Mouse (Mus musculus): ENCODE results near the gene Dab1. TPM values are rescaled to one million over a fixed set of nuclear protein-coding genes. Genes with fewer than 3 reads are reported as not detected.

Gene Dab1
- polyA plus RNA-seq, 1 experiment from 2014 or later = 123 TPM

- no peaks in the 10 kb centered on the region for H3K27me3 ChIP-seq (ENCODE audit: control insufficient read depth, insufficient read depth, low read depth, low read length)
- 72% methylated on average over 2 of the region's 2 CpGs for WGBS
- ATAC-seq = no peak
These were observed 268.9 kb downstream of the Dab1 start for GRCm38 (mm10) chr4:103888086-103888485.

GRCm38 (mm10) chr4:103889110-103889509 lies 270.0 kb downstream of the Dab1 start:
- Histone ChIP-seq H3K4me3 (ENCODE audit: low read depth, low read length) (no peak overlapping the region), H3K27me3 (ENCODE audit: control insufficient read depth, insufficient read depth, low read depth, low read length) (no peaks in the 10 kb centered on the region), H3K36me3 (ENCODE audit: control insufficient read depth, insufficient read depth, low read length) (no peaks in the 10 kb centered on the region), H3K9ac (ENCODE audit: low read depth, low read length) (no peak overlapping the region), H3K4me1 (ENCODE audit: control insufficient read depth, insufficient read depth, low read length) (no peaks in the 10 kb centered on the region), H3K9me3 (replicated peaks; ENCODE audit: control insufficient read depth, low read length, poor library complexity, severe bottlenecking) (no peaks in the 10 kb centered on the region), H3K4me2 (ENCODE audit: low read length) (no peak overlapping the region), H3K27ac (ENCODE audit: low read length) (no peak overlapping the region)
- 95% methylated on average over 3 of the region's 3 CpGs for WGBS
- no peak for ATAC-seq

More at GRCm38 (mm10) chr4:103888086-103888485, 268.9 kb downstream of the Dab1 start:
- Histone ChIP-seq H3K27ac (ENCODE audit: low read length) (no peak overlapping the region), H3K36me3 (ENCODE audit: control insufficient read depth, insufficient read depth, low read length) (no peaks in the 10 kb centered on the region), H3K4me1 (ENCODE audit: control insufficient read depth, insufficient read depth, low read length) (no peaks in the 10 kb centered on the region), H3K4me3 (ENCODE audit: low read depth, low read length) (no peak overlapping the region), H3K4me2 (ENCODE audit: low read length) (no peak overlapping the region), H3K9me3 (replicated peaks; ENCODE audit: control insufficient read depth, low read length, poor library complexity, severe bottlenecking) (no peaks in the 10 kb centered on the region), H3K9ac (ENCODE audit: low read depth, low read length) (no peak overlapping the region)

- Histone ChIP-seq H3K36me3 (ENCODE audit: control insufficient read depth, insufficient read depth, low read length) (no peaks in the 10 kb centered on the region), H3K9ac (ENCODE audit: low read depth, low read length) (no peak overlapping the region), H3K4me1 (ENCODE audit: control insufficient read depth, insufficient read depth, low read length) (no peaks in the 10 kb centered on the region), H3K4me3 (ENCODE audit: low read depth, low read length) (no peak overlapping the region), H3K4me2 (ENCODE audit: low read length) (no peak overlapping the region), H3K27me3 (ENCODE audit: control insufficient read depth, insufficient read depth, low read depth, low read length) (no peaks in the 10 kb centered on the region), H3K27ac (ENCODE audit: low read length) (no peak overlapping the region), H3K9me3 (replicated peaks; ENCODE audit: control insufficient read depth, low read length, poor library complexity, severe bottlenecking) (no peaks in the 10 kb centered on the region)
- 87% methylated on average over 4 of the region's 4 CpGs for WGBS
- ATAC-seq = no peak
These were observed 277.6 kb downstream of the Dab1 start for GRCm38 (mm10) chr4:103896806-103897205.

DNA sequence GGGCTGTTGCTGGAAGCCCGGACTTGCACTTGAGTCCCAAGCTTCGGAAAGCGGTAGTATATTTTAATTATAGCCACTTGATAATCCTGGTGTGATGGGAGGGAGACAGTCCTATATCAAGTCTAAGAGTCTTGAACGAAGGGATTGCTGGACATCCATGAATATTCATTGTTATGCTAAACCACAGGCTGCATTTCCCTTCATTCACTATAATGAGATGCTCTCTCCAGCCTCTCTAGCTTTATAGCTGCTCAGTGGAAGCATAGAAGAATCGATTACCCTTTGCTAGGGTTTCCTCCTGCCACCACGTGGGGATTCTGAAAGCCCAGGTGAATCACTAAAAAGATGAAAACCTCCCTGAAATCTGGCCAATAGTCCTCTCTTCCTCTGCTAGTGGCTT lies 278.5 kb downstream of the Dab1 start:
- no peak overlapping the region for H3K4me2 ChIP-seq (ENCODE audit: low read length)
- no peaks in the 10 kb centered on the region for H3K9me3 ChIP-seq (replicated peaks; ENCODE audit: control insufficient read depth, low read length, poor library complexity, severe bottlenecking)
- no peaks in the 10 kb centered on the region for H3K27me3 ChIP-seq (ENCODE audit: control insufficient read depth, insufficient read depth, low read depth, low read length)
- no peaks in the 10 kb centered on the region for H3K4me1 ChIP-seq (ENCODE audit: control insufficient read depth, insufficient read depth, low read length)
- no peak overlapping the region for H3K4me3 ChIP-seq (ENCODE audit: low read depth, low read length)
- H3K9ac ChIP-seq (ENCODE audit: low read depth, low read length) = no peak overlapping the region
- ATAC-seq = no peak
- H3K27ac ChIP-seq (ENCODE audit: low read length) = no peak overlapping the region
- no peaks in the 10 kb centered on the region for H3K36me3 ChIP-seq (ENCODE audit: control insufficient read depth, insufficient read depth, low read length)
- 29% methylated on average over 6 of the region's 6 CpGs for WGBS

GRCm38 (mm10) chr4:103911441-103911840 lies 292.3 kb downstream of the Dab1 start:
- H3K9me3 ChIP-seq (replicated peaks; ENCODE audit: control insufficient read depth, low read length, poor library complexity, severe bottlenecking) = no peaks in the 10 kb centered on the region
- no peak overlapping the region for H3K9ac ChIP-seq (ENCODE audit: low read depth, low read length)
- WGBS = 52% methylated on average over 4 of the region's 4 CpGs
- H3K27ac ChIP-seq (ENCODE audit: low read length) = no peak overlapping the region
- no peaks in the 10 kb centered on the region for H3K36me3 ChIP-seq (ENCODE audit: control insufficient read depth, insufficient read depth, low read length)
- H3K27me3 ChIP-seq (ENCODE audit: control insufficient read depth, insufficient read depth, low read depth, low read length) = no peaks in the 10 kb centered on the region
- H3K4me3 ChIP-seq (ENCODE audit: low read depth, low read length) = no peak overlapping the region
- H3K4me1 ChIP-seq (ENCODE audit: control insufficient read depth, insufficient read depth, low read length) = no peaks in the 10 kb centered on the region
- no peak for ATAC-seq
- H3K4me2 ChIP-seq (ENCODE audit: low read length) = no peak overlapping the region

GRCm38 (mm10) chr4:103912071-103912470 lies 292.9 kb downstream of the Dab1 start:
- Histone ChIP-seq H3K4me1 (ENCODE audit: control insufficient read depth, insufficient read depth, low read length) (no peaks in the 10 kb centered on the region), H3K36me3 (ENCODE audit: control insufficient read depth, insufficient read depth, low read length) (no peaks in the 10 kb centered on the region), H3K4me3 (ENCODE audit: low read depth, low read length) (no peak overlapping the region), H3K9me3 (replicated peaks; ENCODE audit: control insufficient read depth, low read length, poor library complexity, severe bottlenecking) (no peaks in the 10 kb centered on the region), H3K4me2 (ENCODE audit: low read length) (no peak overlapping the region), H3K27me3 (ENCODE audit: control insufficient read depth, insufficient read depth, low read depth, low read length) (no peaks in the 10 kb centered on the region), H3K9ac (ENCODE audit: low read depth, low read length) (no peak overlapping the region), H3K27ac (ENCODE audit: low read length) (no peak overlapping the region)
- no peak for ATAC-seq
- 87% methylated on average over 6 of the region's 6 CpGs for WGBS

DNA sequence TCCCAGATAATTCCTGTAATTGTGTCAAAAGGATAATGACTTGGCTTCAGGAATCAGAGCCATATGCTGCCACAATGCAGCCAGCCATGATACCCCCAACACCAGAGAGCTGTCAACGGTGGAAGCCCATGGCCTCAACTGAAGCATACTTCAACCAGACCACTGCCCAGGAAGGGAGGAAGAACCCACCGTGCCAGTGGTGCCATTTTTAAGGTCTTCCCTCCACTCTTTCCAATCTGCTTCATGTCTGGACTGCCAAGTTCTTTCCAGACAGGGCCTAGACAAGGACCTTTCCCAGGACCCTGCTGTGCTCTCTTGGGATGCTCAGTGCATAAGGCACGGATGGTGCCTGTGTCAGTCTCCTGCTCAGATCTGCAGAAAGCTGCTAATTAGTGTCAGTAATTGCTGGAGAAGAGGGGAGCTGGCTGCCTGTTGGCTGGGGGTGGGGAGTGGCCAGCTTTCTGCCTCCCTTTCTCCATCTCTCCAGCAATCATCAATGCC lies 303.3 kb downstream of the Dab1 start:
- 59% methylated on average over 3 of the region's 3 CpGs for WGBS
- Histone ChIP-seq H3K4me1 (ENCODE audit: control insufficient read depth, insufficient read depth, low read length) (0 out of 2 replicates have a peak, but pooled peaks cover 2% of the 10 kb centered on the region), H3K9me3 (replicated peaks; ENCODE audit: control insufficient read depth, low read length, poor library complexity, severe bottlenecking) (no peaks in the 10 kb centered on the region), H3K36me3 (ENCODE audit: control insufficient read depth, insufficient read depth, low read length) (no peaks in the 10 kb centered on the region), H3K27me3 (ENCODE audit: control insufficient read depth, insufficient read depth, low read depth, low read length) (no peaks in the 10 kb centered on the region), H3K4me2 (ENCODE audit: low read length) (no peak overlapping the region), H3K27ac (ENCODE audit: low read length) (no peak overlapping the region), H3K4me3 (ENCODE audit: low read depth, low read length) (no peak overlapping the region), H3K9ac (ENCODE audit: low read depth, low read length) (no peak overlapping the region)
- ATAC-seq = no peak

- no peak for ATAC-seq
- H3K27ac ChIP-seq (ENCODE audit: low read length) = no peak overlapping the region
- no peaks in the 10 kb centered on the region for H3K36me3 ChIP-seq (ENCODE audit: control insufficient read depth, insufficient read depth, low read length)
- no peak overlapping the region for H3K4me2 ChIP-seq (ENCODE audit: low read length)
- no peak overlapping the region for H3K9ac ChIP-seq (ENCODE audit: low read depth, low read length)
- H3K27me3 ChIP-seq (ENCODE audit: control insufficient read depth, insufficient read depth, low read depth, low read length) = no peaks in the 10 kb centered on the region
- H3K4me1 ChIP-seq (ENCODE audit: control insufficient read depth, insufficient read depth, low read length) = 0 out of 2 replicates have a peak, but pooled peaks cover 2% of the 10 kb centered on the region
- no peaks in the 10 kb centered on the region for H3K9me3 ChIP-seq (replicated peaks; ENCODE audit: control insufficient read depth, low read length, poor library complexity, severe bottlenecking)
- 49% methylated on average over 5 of the region's 5 CpGs for WGBS
- H3K4me3 ChIP-seq (ENCODE audit: low read depth, low read length) = no peak overlapping the region
These were observed 307.5 kb downstream of the Dab1 start for GRCm38 (mm10) chr4:103926682-103927081.

DNA sequence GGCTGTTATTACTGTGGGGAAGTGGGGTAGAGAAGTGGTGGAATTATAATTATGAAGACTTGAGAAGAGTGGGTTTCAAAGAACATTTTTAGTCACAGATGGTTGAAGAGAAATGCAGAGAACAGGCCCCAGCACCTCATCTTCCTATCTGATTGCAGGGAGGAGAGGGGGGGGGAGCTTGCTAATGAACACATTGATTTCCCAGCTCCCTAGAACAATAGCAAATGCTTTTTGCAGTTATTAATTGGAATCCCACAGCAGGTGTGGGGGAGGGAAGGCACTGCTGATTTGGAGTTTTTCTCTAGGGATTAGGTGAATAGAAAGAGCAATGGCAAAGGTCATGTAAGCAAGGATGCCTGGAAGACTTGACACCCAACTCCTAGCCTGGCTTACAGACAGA lies 310.5 kb downstream of the Dab1 start:
- H3K36me3 ChIP-seq (ENCODE audit: control insufficient read depth, insufficient read depth, low read length) = no peaks in the 10 kb centered on the region
- peaks cover under 1% of the 10 kb centered on the region; the same call in 1 of the 2 replicates for H3K4me1 ChIP-seq (ENCODE audit: control insufficient read depth, insufficient read depth, low read length)

More for the DNA sequence above, 310.5 kb downstream of the Dab1 start:
- Histone ChIP-seq H3K9ac (ENCODE audit: low read depth, low read length) (no peak overlapping the region), H3K4me3 (ENCODE audit: low read depth, low read length) (no peak overlapping the region), H3K27me3 (ENCODE audit: control insufficient read depth, insufficient read depth, low read depth, low read length) (no peaks in the 10 kb centered on the region), H3K4me2 (ENCODE audit: low read length) (no peak overlapping the region), H3K27ac (ENCODE audit: low read length) (no peak overlapping the region), H3K9me3 (replicated peaks; ENCODE audit: control insufficient read depth, low read length, poor library complexity, severe bottlenecking) (no peaks in the 10 kb centered on the region)
- ATAC-seq = no peak
